Mouse (Mus musculus): ENCODE results near the gene Ndufb5. TPM values are rescaled to one million over a fixed set of nuclear protein-coding genes. Genes with fewer than 3 reads are reported as not detected.
"Not testable (repeated sequence)": the region's sequence is repeated elsewhere in the genome, so short reads cannot be mapped to it uniquely, and the experiment has no call there.

Ndufb5 gene
- polyA plus RNA-seq, 1 experiment = 224 TPM

GRCm38 (mm10) chr3:32738549-32738948, 1.8 kb downstream of the Ndufb5 start:
- TF ChIP-seq CEBPB (IDR thresholded peaks at IDR 0.05; ENCODE audit: insufficient read depth, poor library complexity, severe bottlenecking) (no peak), USF1 (IDR thresholded peaks at IDR 0.05; ENCODE audit: low read depth) (no peak), TCF12 (IDR thresholded peaks at IDR 0.05; ENCODE audit: insufficient read depth, poor library complexity, severe bottlenecking) (no peak), REST (IDR thresholded peaks at IDR 0.05; ENCODE audit: insufficient read depth, insufficient read length) (no peak), SRF (IDR thresholded peaks at IDR 0.05; ENCODE audit: control insufficient read depth, insufficient read length, low read depth) (no peak), MAX (IDR thresholded peaks at IDR 0.05; ENCODE audit: low read depth) (no peak), TCF3 (IDR thresholded peaks at IDR 0.05; ENCODE audit: insufficient read length, low read depth) (no peak), E2F4 (IDR thresholded peaks at IDR 0.05; ENCODE audit: insufficient read depth) (no peak), POLR2AphosphoS2 (IDR thresholded peaks at IDR 0.05; ENCODE audit: insufficient read length, low read depth) (no peak)
- no peaks in the 10 kb centered on the region for H3K27me3 ChIP-seq (ENCODE audit: control insufficient read depth, insufficient read depth, insufficient read length)
- no peak overlapping the region for H3K4me2 ChIP-seq (ENCODE audit: low read depth)
- H3ac ChIP-seq (ENCODE audit: control insufficient read depth, insufficient read length) = no peak overlapping the region
- peaks cover 78% of the 10 kb centered on the region for H3K79me2 ChIP-seq (ENCODE audit: control insufficient read depth, insufficient read depth)
- H3K36me3 ChIP-seq (ENCODE audit: control insufficient read depth, insufficient read depth) = peaks cover 20% of the 10 kb centered on the region
- H3K4me3 ChIP-seq = no peak overlapping the region

GRCm38 (mm10) chr3:32742276-32742780, 5.5 kb downstream of the Ndufb5 start:
- TF ChIP-seq MAX (IDR thresholded peaks at IDR 0.05; ENCODE audit: low read depth) (no peak), TCF12 (IDR thresholded peaks at IDR 0.05; ENCODE audit: insufficient read depth, poor library complexity, severe bottlenecking) (no peak), USF1 (IDR thresholded peaks at IDR 0.05; ENCODE audit: low read depth) (no peak), MYOD1 (IDR thresholded peaks at IDR 0.05; ENCODE audit: control insufficient read depth in 1 of 3, insufficient read length in 2 of 3, low read depth in 2 of 3) (no peak), TCF3 (IDR thresholded peaks at IDR 0.05; ENCODE audit: insufficient read length, low read depth) (no peak), CEBPB (IDR thresholded peaks at IDR 0.05; ENCODE audit: insufficient read depth, poor library complexity, severe bottlenecking) (no peak), MYOG (IDR thresholded peaks at IDR 0.05; ENCODE audit: control insufficient read depth in 1 of 3, insufficient read depth in 1 of 3, insufficient read length in 2 of 3, low read depth in 2 of 3) (no peak), POLR2A (IDR thresholded peaks at IDR 0.05; ENCODE audit: insufficient read length, low read depth) (no peak), POLR2AphosphoS2 (IDR thresholded peaks at IDR 0.05; ENCODE audit: insufficient read length, low read depth) (no peak), E2F4 (IDR thresholded peaks at IDR 0.05; ENCODE audit: insufficient read depth) (no peak)
- Histone ChIP-seq H3K79me2 (ENCODE audit: control insufficient read depth, insufficient read depth) (peaks cover 59% of the 10 kb centered on the region), H3K4me2 (ENCODE audit: low read depth) (no peak overlapping the region), H3K4me3 (no peak overlapping the region), H3K27me3 (ENCODE audit: control insufficient read depth, insufficient read depth, insufficient read length) (no peaks in the 10 kb centered on the region), H3K36me3 (ENCODE audit: control insufficient read depth, insufficient read depth) (peaks cover 26% of the 10 kb centered on the region), H3ac (ENCODE audit: control insufficient read depth, insufficient read length) (no peak overlapping the region)

GRCm38 (mm10) chr3:32745001-32745400, 8.2 kb downstream of the Ndufb5 start:
- Histone ChIP-seq H3K4me3 (no peak overlapping the region), H3K36me3 (ENCODE audit: control insufficient read depth, insufficient read depth) (peaks cover 40% of the 10 kb centered on the region), H3K79me2 (ENCODE audit: control insufficient read depth, insufficient read depth) (peaks cover 33% of the 10 kb centered on the region), H3K4me2 (ENCODE audit: low read depth) (no peak overlapping the region), H3K27me3 (ENCODE audit: control insufficient read depth, insufficient read depth, insufficient read length) (no peaks in the 10 kb centered on the region), H3ac (ENCODE audit: control insufficient read depth, insufficient read length) (no peak overlapping the region)
- no peak for TF ChIP-seq USF1 (IDR thresholded peaks at IDR 0.05; ENCODE audit: low read depth)
- no peak for TF ChIP-seq REST (IDR thresholded peaks at IDR 0.05; ENCODE audit: insufficient read depth, insufficient read length)
- no peak for TF ChIP-seq POLR2AphosphoS2 (IDR thresholded peaks at IDR 0.05; ENCODE audit: insufficient read length, low read depth)
- TF ChIP-seq TCF12 (IDR thresholded peaks at IDR 0.05; ENCODE audit: insufficient read depth, poor library complexity, severe bottlenecking) = no peak
- TF ChIP-seq E2F4 (IDR thresholded peaks at IDR 0.05; ENCODE audit: insufficient read depth) = no peak
- TF ChIP-seq MAX (IDR thresholded peaks at IDR 0.05; ENCODE audit: low read depth) = no peak
- no peak for TF ChIP-seq POLR2A (IDR thresholded peaks at IDR 0.05; ENCODE audit: insufficient read length, low read depth)
- TF ChIP-seq TCF3 (IDR thresholded peaks at IDR 0.05; ENCODE audit: insufficient read length, low read depth) = no peak
- TF ChIP-seq MYOG (IDR thresholded peaks at IDR 0.05; ENCODE audit: control insufficient read depth in 1 of 3, insufficient read depth in 1 of 3, insufficient read length in 2 of 3, low read depth in 2 of 3) = no peak
- TF ChIP-seq SRF (IDR thresholded peaks at IDR 0.05; ENCODE audit: control insufficient read depth, insufficient read length, low read depth) = no peak
- no peak for TF ChIP-seq CEBPB (IDR thresholded peaks at IDR 0.05; ENCODE audit: insufficient read depth, poor library complexity, severe bottlenecking)
- TF ChIP-seq MYOD1 (IDR thresholded peaks at IDR 0.05; ENCODE audit: control insufficient read depth in 1 of 3, insufficient read length in 2 of 3, low read depth in 2 of 3) = no peak

- H3ac ChIP-seq (ENCODE audit: control insufficient read depth, insufficient read length); H3K27me3 ChIP-seq (ENCODE audit: control insufficient read depth, insufficient read depth, insufficient read length); H3K4me2 ChIP-seq (ENCODE audit: low read depth); H3K4me3 ChIP-seq: not testable (repeated sequence)
- Histone ChIP-seq H3K36me3 (ENCODE audit: control insufficient read depth, insufficient read depth) (peaks cover 40% of the 10 kb centered on the region), H3K79me2 (ENCODE audit: control insufficient read depth, insufficient read depth) (peaks cover 28% of the 10 kb centered on the region)
These were observed 8.6 kb downstream of the Ndufb5 start for GRCm38 (mm10) chr3:32745426-32745825.

GRCm38 (mm10) chr3:32748384-32748783, 11.6 kb downstream of the Ndufb5 start:
- Histone ChIP-seq H3K36me3 (ENCODE audit: control insufficient read depth, insufficient read depth) (peaks cover 42% of the 10 kb centered on the region), H3K4me3 (no peak overlapping the region), H3K79me2 (ENCODE audit: control insufficient read depth, insufficient read depth) (peaks cover 3% of the 10 kb centered on the region), H3ac (ENCODE audit: control insufficient read depth, insufficient read length) (no peak overlapping the region), H3K4me2 (ENCODE audit: low read depth) (no peak overlapping the region), H3K27me3 (ENCODE audit: control insufficient read depth, insufficient read depth, insufficient read length) (no peaks in the 10 kb centered on the region)
- TF ChIP-seq TCF12 (IDR thresholded peaks at IDR 0.05; ENCODE audit: insufficient read depth, poor library complexity, severe bottlenecking) (no peak), TCF3 (IDR thresholded peaks at IDR 0.05; ENCODE audit: insufficient read length, low read depth) (no peak), SRF (IDR thresholded peaks at IDR 0.05; ENCODE audit: control insufficient read depth, insufficient read length, low read depth) (no peak), MAX (IDR thresholded peaks at IDR 0.05; ENCODE audit: low read depth) (no peak), E2F4 (IDR thresholded peaks at IDR 0.05; ENCODE audit: insufficient read depth) (no peak), POLR2A (IDR thresholded peaks at IDR 0.05; ENCODE audit: insufficient read length, low read depth) (no peak), CEBPB (IDR thresholded peaks at IDR 0.05; ENCODE audit: insufficient read depth, poor library complexity, severe bottlenecking) (no peak), MYOD1 (IDR thresholded peaks at IDR 0.05; ENCODE audit: control insufficient read depth in 1 of 3, insufficient read length in 2 of 3, low read depth in 2 of 3) (no peak), USF1 (IDR thresholded peaks at IDR 0.05; ENCODE audit: low read depth) (no peak), REST (IDR thresholded peaks at IDR 0.05; ENCODE audit: insufficient read depth, insufficient read length) (no peak), MYOG (IDR thresholded peaks at IDR 0.05; ENCODE audit: control insufficient read depth in 1 of 3, insufficient read depth in 1 of 3, insufficient read length in 2 of 3, low read depth in 2 of 3) (no peak)
